Mouse (Mus musculus) midbrain, embryonic 14.5 days (tissue): ENCODE results near the gene Ltbp4. TPM values are rescaled to one million over a fixed set of nuclear protein-coding genes. Genes with fewer than 3 reads are reported as not detected.

Experiments used
- ATAC-seq: fragments of 200-750 bp; cut with Nextera tagmentation; 2 replicates; pipeline ENCODE4 v1.8.0; 2017; ENCODE audit warnings: moderate number of reproducible peaks, moderate library complexity; ENCODE audit not compliant: low FRiP score, low TSS enrichment
- DNase-seq: peaks from one replicate; pipeline ENCODE4 v3.0.0-alpha.2; 2015
- H3K27ac ChIP-seq: fragments of 300-500 bp; sonication (generic); replicated peaks from 2 replicates; pipeline ENCODE4 v1.5.1; 2014; ENCODE audit warnings: mild to moderate bottlenecking, low read depth, low read length, moderate library complexity
- H3K27me3 ChIP-seq: fragments of 300-500 bp; sonication (generic); 2 replicates; pipeline ENCODE4 v1.6.1; 2014; ENCODE audit warnings: low read length, control low read depth, mixed read lengths; ENCODE audit not compliant: control insufficient read depth, insufficient read depth
- H3K36me3 ChIP-seq: fragments of 300-500 bp; sonication (generic); 2 replicates; pipeline ENCODE4 v1.6.1; 2014; ENCODE audit warnings: low read length, control low read depth; ENCODE audit not compliant: control insufficient read depth, insufficient read depth
- H3K4me1 ChIP-seq: fragments of 300-500 bp; sonication (generic); 2 replicates; pipeline ENCODE4 v1.6.1; 2014; ENCODE audit warnings: mild to moderate bottlenecking, antibody characterized with exemption, low read length, control low read depth; ENCODE audit not compliant: control insufficient read depth, insufficient read depth
- H3K4me2 ChIP-seq: fragments of 300-500 bp; sonication (generic); 2 replicates; pipeline ENCODE4 v1.6.1; 2014; ENCODE audit warnings: mild to moderate bottlenecking, low read length, moderate library complexity
- H3K4me3 ChIP-seq: fragments of 300-500 bp; sonication (generic); replicated peaks from 2 replicates; pipeline ENCODE4 v1.5.1; 2014; ENCODE audit warnings: low read depth, low read length
- H3K9ac ChIP-seq: fragments of 300-500 bp; sonication (generic); replicated peaks from 2 replicates; pipeline ENCODE4 v1.6.1; 2014; ENCODE audit warnings: mild to moderate bottlenecking, low read length, moderate library complexity
- H3K9me3 ChIP-seq: fragments of 300-500 bp; sonication (generic); 2 replicates; pipeline ENCODE4 v1.6.1; 2016; ENCODE audit warnings: low read length, control low read depth, mixed read lengths; ENCODE audit not compliant: control insufficient read depth
- WGBS: fragments of 180-500 bp; shearing (Covaris S2); extraction: QIAGEN DNeasy Blood & Tissue Kit; methylation state at CpG from one replicate; pipeline ENCODE4 v1.1.7; 2014; 5-methylcytosine and 5-hydroxymethylcytosine counted together
- polyA plus RNA-seq: library from polyadenylated mRNA; unstranded; fragments of >200 nt; fragmentation: Nextera tagmentation; extraction: Ambion mirVana; gene quantifications from 2 replicates; pipeline ENCODE4 v1.2.1, GENCODE M21; 2014

Ltbp4 gene
- polyA plus RNA-seq, 1 experiment from 2014 or later, result 7.4 TPM

DNA sequence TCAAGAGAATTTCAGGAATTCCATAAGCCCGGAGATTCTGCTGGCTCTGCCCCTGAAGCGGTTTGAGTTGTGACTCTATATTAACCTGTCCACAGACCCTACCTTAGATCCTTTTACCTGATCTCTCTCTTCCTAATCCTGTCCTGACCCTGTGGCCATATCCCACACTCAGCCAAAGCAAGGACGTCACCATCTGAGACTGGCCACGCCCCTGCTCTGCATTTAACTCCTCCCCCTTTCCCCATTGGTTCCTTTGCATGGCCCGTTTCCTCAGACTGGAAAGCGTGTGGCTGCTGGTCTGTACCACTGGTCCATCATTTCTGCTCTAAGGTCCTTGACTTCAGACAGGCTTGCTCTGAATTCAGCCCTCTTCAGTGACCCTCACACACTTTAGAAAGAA, 8.0 kb upstream of the Ltbp4 start:
- H3K27me3 ChIP-seq, result no peaks in the 10 kb centered on the region
- no peak overlapping the region for H3K4me3 ChIP-seq
- ATAC-seq, result no peak
- no peaks in the 10 kb centered on the region for H3K4me1 ChIP-seq
- WGBS, result 19% methylated on average over 6 of the region's 6 CpGs
- no peaks in the 10 kb centered on the region for H3K9me3 ChIP-seq
- H3K9ac ChIP-seq, result no peak overlapping the region
- H3K36me3 ChIP-seq, result peaks cover 79% of the 10 kb centered on the region
- DNase-seq, result no peak
- no peak overlapping the region for H3K27ac ChIP-seq
- no peak overlapping the region for H3K4me2 ChIP-seq

DNA sequence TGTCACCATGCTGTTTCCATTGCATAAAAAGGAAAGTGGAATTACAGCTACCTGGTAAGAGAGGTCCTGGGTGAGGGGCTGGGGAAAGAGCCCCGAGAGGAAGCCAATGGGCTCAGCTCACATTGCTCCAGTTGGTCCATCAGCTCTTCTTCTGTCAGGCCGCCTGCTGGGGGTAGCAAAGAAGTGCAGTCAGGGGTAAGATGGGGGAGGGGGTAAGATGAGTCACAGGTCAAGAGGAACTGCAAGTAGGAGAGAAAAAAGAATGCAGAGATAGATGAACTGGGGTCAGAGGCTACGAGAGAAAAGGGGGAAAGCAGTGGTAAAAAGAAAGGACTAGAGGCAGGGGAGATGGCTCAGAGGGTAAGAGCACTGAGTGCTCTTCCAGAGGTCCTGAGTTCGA, 5.1 kb upstream of the Ltbp4 start:
- ATAC-seq (no peak), DNase-seq (no peak)
- 35% methylated on average over 4 of the region's 4 CpGs for WGBS
- Histone ChIP-seq H3K27me3 (peaks cover 8% of the 10 kb centered on the region; the same call in 1 of the 2 replicates), H3K4me2 (no peak overlapping the region), H3K36me3 (peaks cover 54% of the 10 kb centered on the region), H3K4me1 (peaks cover 16% of the 10 kb centered on the region), H3K9me3 (no peaks in the 10 kb centered on the region), H3K27ac (no peak overlapping the region), H3K9ac (no peak overlapping the region), H3K4me3 (no peak overlapping the region)

DNA sequence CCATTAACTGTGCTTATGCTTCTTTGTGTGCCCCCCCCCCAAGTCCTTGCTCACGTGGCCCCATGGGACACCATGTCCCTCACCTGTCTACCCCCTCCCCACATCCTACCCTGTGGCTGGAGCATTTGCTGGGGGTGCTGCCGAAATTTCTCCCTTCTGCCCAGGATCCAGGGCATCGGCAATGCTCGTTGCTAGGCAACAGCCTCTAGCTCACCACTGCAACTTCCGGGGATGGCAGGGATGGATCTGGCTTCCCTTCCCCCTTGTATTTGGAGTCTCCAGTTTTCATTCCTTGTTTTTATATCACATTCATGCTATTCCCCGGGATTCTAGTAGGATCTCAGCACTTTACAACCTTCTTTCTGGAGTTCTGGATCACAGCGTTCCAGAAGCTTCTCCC, 2.0 kb upstream of the Ltbp4 start:
- DNase-seq, result peak; percentile 82
- H3K36me3 ChIP-seq, result peaks cover 23% of the 10 kb centered on the region
- H3K27me3 ChIP-seq, result peaks cover 36% of the 10 kb centered on the region
- no peak for ATAC-seq
- peak overlapping the region; percentile 29 for H3K4me3 ChIP-seq
- 25% methylated on average over 7 of the region's 7 CpGs for WGBS
- H3K4me1 ChIP-seq, result peaks cover 28% of the 10 kb centered on the region
- no peaks in the 10 kb centered on the region for H3K9me3 ChIP-seq
- no peak overlapping the region; the same call in 1 of the 2 replicates for H3K27ac ChIP-seq
- H3K4me2 ChIP-seq, result peak overlapping the region; percentile 51
- H3K9ac ChIP-seq, result peak overlapping the region; percentile 36; the same call in 1 of the 2 replicates

DNA sequence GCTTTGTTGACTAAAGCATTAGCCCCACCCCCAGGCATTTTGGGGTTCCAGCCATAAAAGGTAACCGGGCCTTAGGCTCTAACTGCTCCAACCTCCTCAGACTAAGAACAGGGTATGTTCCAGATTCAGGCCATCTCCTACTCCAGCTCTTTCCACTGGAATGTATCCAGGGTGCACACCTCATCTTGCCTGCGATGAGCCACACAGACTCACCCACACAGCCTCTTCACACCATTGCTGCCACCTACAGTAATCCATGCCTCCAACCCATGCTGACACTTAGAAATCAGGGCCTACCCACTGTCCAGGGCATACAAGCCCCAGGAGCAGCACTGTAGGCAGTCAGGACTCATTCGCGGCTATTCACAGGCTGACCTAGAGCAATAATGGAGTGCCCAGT, 1.6 kb upstream of the Ltbp4 start:
- Histone ChIP-seq H3K9ac (peak overlapping the region; percentile 36; the same call in 1 of the 2 replicates), H3K9me3 (no peaks in the 10 kb centered on the region), H3K27ac (no peak overlapping the region; the same call in 1 of the 2 replicates), H3K27me3 (peaks cover 40% of the 10 kb centered on the region), H3K4me3 (peak overlapping the region; percentile 29), H3K4me2 (peak overlapping the region; percentile 51), H3K36me3 (peaks cover 20% of the 10 kb centered on the region), H3K4me1 (peaks cover 28% of the 10 kb centered on the region)
- DNase-seq (no peak), ATAC-seq (no peak)
- WGBS, result 69% methylated on average over 4 of the region's 4 CpGs

DNA sequence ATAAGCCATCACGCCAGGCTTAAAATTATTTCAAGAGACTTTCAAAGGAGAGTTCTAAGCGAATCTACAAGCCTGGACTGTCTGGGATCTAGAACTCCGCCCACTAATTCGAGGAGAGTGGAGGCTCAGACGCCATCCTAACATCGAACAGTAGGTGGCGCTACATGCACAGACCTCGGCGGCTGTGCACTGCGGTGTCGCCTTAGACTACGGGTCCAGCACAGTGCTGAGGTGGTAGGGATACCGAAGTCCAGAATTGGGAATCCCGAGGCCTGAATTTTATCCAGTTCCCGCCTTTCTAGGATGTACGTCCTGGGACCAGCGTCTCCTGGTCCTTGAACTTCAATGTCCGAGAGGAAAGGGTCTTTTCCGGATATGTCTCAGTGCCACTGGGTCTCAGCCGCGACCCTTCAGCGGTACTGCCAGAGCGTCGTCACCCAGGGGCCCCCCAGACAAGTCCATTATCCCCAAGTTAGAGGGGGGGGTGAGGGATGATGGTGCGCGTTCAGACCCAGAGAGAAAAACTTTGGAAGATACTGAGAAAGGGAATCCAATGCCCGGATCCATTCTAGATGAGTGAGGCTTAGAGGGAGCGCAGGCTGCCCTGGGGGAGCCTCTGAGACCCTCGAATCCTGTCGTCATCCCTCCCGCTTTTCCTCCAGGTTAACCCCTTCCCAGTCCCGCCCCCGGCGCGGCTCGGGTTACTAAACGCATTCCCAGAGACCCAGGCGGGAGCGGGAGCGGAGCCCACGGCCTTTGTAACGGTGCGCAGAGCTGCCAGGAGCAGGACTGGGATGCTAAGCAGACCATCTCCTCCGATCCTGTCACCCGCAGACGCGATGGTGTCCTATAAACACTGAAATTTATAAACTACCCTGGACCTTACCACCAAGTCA, 1.3 kb downstream of the Ltbp4 start:
- Histone ChIP-seq H3K27me3 (peaks cover 67% of the 10 kb centered on the region), H3K4me1 (peaks cover 35% of the 10 kb centered on the region), H3K9ac (peak overlapping the region; percentile 25), H3K9me3 (no peaks in the 10 kb centered on the region), H3K4me3 (peak overlapping the region; percentile 30), H3K4me2 (peak overlapping the region; percentile 53), H3K36me3 (no peaks in the 10 kb centered on the region), H3K27ac (no peak overlapping the region)
- under 1% methylated on average over 47 of the region's 47 CpGs for WGBS
- ATAC-seq (peak; percentile 77), DNase-seq (peak; percentile 95)

DNA sequence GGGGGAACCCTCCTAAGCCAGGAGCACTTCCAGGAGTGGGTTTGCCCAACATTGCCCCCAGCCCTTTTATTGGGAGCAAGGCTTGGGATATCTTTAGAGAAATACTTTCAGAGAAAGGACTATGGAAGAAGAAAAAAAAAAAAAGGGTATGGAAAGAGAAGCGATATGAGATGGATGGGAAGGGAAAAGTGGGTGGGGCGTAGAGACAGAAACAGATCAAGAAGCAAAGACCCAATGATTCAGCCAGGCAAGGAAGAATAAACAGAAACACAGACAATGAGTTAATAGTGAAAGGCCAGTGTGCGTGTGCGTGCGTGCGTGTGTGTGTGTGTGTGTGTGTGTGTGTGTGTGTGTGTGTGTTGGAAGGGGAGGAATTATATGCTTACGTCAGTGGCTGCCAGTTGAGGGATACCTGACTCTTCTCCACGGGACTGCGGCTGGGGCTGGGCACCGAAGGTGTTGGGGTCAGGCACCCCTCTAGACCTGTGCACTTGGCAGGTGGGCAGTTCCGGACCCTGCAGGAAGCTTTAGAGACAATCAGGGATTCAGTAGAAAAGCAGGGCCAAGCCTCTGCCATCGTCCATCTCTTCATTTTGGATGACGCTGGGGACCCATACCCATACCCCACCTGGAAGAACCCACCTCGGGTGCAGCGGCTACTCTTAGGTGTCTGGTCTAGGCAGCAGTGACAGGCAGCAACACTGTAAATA, 2.3 kb downstream of the Ltbp4 start:
- no peak for DNase-seq
- peaks cover 40% of the 10 kb centered on the region for H3K4me1 ChIP-seq
- no peak overlapping the region for H3K4me3 ChIP-seq
- H3K36me3 ChIP-seq, result no peaks in the 10 kb centered on the region
- H3K9ac ChIP-seq, result no peak overlapping the region
- H3K27me3 ChIP-seq, result peaks cover 77% of the 10 kb centered on the region
- 59% methylated on average over 15 of the region's 15 CpGs for whole genome bisulfite sequencing
- H3K27ac ChIP-seq, result no peak overlapping the region
- no peak overlapping the region for H3K4me2 ChIP-seq
- no peak for ATAC-seq
- no peaks in the 10 kb centered on the region for H3K9me3 ChIP-seq

DNA sequence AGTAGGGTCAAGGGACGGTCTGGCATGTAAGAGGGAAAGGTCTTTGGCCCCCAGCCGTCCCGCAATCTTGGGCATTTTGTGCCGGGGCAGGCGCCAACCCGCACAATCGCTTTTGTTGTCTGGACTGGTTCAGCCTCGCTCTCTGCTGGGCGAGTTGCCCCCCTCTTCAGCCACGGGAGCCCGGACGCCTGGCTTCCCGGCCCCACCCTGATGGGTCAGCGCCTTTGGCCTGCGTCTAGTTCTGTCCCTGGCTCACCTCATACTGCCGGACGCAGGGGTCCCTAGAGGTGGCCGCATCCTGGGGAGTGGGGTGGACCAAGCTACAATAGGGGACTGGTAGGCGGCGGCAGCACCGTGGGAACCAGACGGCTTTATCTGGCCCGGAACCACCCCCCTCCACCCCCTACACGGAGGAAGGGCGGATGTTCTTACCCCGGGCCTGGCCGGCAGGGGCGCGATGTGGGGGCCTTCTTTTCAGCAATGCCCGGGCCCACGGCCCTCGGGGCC, 3.0 kb downstream of the Ltbp4 start:
- Histone ChIP-seq H3K4me3 (no peak overlapping the region), H3K27ac (no peak overlapping the region), H3K4me1 (peaks cover 34% of the 10 kb centered on the region; the same call in 1 of the 2 replicates), H3K9me3 (no peaks in the 10 kb centered on the region), H3K9ac (no peak overlapping the region; the same call in 1 of the 2 replicates), H3K27me3 (peaks cover 85% of the 10 kb centered on the region), H3K4me2 (peak overlapping the region; percentile 83; the same call in 1 of the 2 replicates), H3K36me3 (no peaks in the 10 kb centered on the region)
- 3% methylated on average over 32 of the region's 32 CpGs for WGBS
- ATAC-seq, result no peak
- no peak for DNase-seq

DNA sequence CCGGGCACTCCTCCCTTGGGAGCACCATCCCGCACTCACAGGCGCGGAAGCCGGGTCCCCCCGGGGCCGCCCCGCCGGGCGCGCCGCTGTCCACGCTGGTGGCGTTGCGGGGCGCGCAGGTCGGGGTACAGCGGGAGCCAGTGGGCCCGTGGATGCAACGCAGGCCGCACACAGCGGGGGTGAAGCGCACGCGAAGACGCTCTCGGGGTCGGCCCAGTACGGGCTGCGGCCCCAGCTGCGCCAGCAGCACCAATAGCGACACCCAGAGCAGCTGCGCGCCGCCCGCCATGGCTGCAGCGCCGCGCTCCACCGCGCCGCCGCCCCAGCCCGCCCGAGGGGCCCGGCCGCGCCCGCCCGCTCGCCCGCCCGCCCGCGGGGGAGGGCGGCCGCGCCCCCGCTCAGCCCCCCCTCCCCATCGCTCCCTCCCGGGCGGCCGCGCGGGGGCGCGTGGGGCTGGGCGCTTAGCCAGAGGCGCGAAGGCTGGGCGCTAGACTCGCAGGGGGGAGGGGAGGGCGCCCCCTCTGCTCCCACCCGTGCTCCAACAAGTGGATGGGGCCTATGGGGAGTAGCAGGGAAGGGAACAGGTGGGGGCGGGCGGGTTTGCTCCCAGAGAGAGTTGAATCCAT, 4.1 kb downstream of the Ltbp4 start:
- Histone ChIP-seq H3K9ac (peak overlapping the region; percentile 48), H3K4me3 (peak overlapping the region; percentile 41), H3K4me1 (peaks cover 32% of the 10 kb centered on the region; the same call in 1 of the 2 replicates), H3K36me3 (no peaks in the 10 kb centered on the region), H3K9me3 (no peaks in the 10 kb centered on the region), H3K27me3 (peaks cover 95% of the 10 kb centered on the region), H3K27ac (no peak overlapping the region), H3K4me2 (peak overlapping the region; percentile 83)
- no peak; the same call in 1 of the 2 replicates for ATAC-seq
- DNase-seq, result peak; percentile 68
- under 1% methylated on average over 55 of the region's 77 CpGs for WGBS
